Mouse (Mus musculus): ENCODE data around the gene Gpr27. TPM values are rescaled to one million over a fixed set of nuclear protein-coding genes. Genes with fewer than 3 reads are reported as not detected.

Gpr27 gene
- polyA plus RNA-seq, 1 experiment from 2014 or later, result 4.6 TPM

DNA sequence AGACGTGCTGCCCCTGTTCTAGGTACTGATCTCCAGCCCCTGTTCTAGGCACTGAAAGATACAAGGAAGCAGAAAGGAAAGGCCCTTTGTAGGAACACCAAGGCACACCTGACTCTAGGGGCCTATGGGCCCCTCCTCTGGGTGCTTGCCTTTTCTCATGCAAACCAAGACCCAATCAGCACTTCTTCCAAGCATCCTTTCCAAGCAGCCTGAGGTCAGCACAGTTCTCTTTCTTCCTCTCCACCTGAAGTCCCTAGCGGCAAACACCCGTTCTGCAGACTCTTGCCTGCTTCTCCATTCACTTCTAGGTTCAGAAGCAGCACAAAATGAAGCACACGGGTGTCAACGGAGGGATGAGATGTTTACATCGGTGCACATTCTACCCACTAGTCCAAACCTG is 22.7 kb downstream of the Gpr27 start:
- H3K4me2 ChIP-seq (ENCODE audit: low read depth, low read length), result no peak overlapping the region
- no peaks in the 10 kb centered on the region for H3K4me1 ChIP-seq (ENCODE audit: control insufficient read depth, insufficient read depth, low read length)
- DNase-seq (ENCODE audit: low spot score) (no peak), ATAC-seq (replicated peaks; ENCODE audit: insufficient number of reproducible peaks, low FRiP score, low TSS enrichment, low read depth) (no peak)
- H3K4me3 ChIP-seq (ENCODE audit: low read depth, low read length), result no peak overlapping the region
- no peaks in the 10 kb centered on the region for H3K36me3 ChIP-seq (replicated peaks; ENCODE audit: control insufficient read depth, insufficient read depth, low read depth, low read length)
- H3K27ac ChIP-seq (replicated peaks; ENCODE audit: low read depth, low read length), result no peak overlapping the region
- no peaks in the 10 kb centered on the region for H3K9me3 ChIP-seq (replicated peaks; ENCODE audit: control insufficient read depth, low read length)
- H3K27me3 ChIP-seq (ENCODE audit: control insufficient read depth, insufficient read depth, low read length), result no peaks in the 10 kb centered on the region; the same call in 1 of the 2 replicates
- 60% methylated on average over 6 of the region's 6 CpGs for WGBS
- H3K9ac ChIP-seq (replicated peaks; ENCODE audit: low read length), result no peak overlapping the region

DNA sequence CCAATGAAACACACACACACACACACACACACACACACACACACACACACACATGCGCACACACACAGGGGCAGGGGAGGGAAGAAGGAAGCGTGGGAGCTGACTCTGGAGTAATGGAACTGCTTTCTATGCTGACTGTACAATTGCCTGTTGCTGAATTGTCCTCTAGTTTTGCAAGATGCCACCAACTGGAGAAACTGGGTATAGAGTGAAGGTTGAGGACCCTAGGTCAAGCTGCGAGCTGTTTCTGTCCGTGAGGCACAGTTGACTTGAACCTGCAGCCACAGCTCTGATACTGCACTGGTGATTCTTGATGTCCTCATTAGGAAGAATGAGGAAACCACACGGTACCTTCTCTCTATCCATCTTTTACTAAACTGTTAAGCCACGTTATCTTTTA is 23.4 kb downstream of the Gpr27 start:
- 69% methylated on average over 6 of the region's 6 CpGs for WGBS
- DNase-seq (ENCODE audit: low spot score), result no peak

DNA sequence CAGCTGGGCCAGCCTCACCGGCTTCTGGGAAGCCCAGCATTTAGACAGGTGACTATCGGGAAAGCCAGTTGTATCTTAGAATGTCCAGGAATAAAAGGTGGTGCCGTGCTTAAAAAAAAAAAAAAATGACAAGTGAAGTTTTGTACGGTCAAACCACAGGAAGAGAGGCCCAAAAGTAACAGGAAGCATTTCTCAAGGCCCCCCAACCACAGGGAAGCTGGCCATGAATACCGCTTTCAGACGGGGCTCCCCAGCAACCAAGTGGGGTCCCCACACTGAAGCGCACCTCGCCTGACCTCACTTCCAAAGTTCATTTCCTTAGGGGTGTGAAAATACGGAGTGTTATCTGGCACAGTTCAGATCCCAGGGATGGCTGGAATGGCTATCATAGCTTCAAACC is 28.6 kb downstream of the Gpr27 start:
- Histone ChIP-seq H3K4me2 (ENCODE audit: low read depth, low read length) (no peak overlapping the region), H3K36me3 (replicated peaks; ENCODE audit: control insufficient read depth, insufficient read depth, low read depth, low read length) (no peaks in the 10 kb centered on the region), H3K4me1 (ENCODE audit: control insufficient read depth, insufficient read depth, low read length) (peaks cover 5% of the 10 kb centered on the region), H3K9ac (replicated peaks; ENCODE audit: low read length) (no peak overlapping the region), H3K4me3 (ENCODE audit: low read depth, low read length) (no peak overlapping the region), H3K27me3 (ENCODE audit: control insufficient read depth, insufficient read depth, low read length) (peaks cover 9% of the 10 kb centered on the region), H3K9me3 (replicated peaks; ENCODE audit: control insufficient read depth, low read length) (no peaks in the 10 kb centered on the region), H3K27ac (replicated peaks; ENCODE audit: low read depth, low read length) (no peak overlapping the region)
- ATAC-seq (replicated peaks; ENCODE audit: insufficient number of reproducible peaks, low FRiP score, low TSS enrichment, low read depth), result no peak
- DNase-seq (ENCODE audit: low spot score), result no peak
- WGBS, result 85% methylated on average over 9 of the region's 9 CpGs

More for the DNA sequence above, 23.4 kb downstream of the Gpr27 start:
- Histone ChIP-seq H3K9me3 (replicated peaks; ENCODE audit: control insufficient read depth, low read length) (no peaks in the 10 kb centered on the region), H3K36me3 (replicated peaks; ENCODE audit: control insufficient read depth, insufficient read depth, low read depth, low read length) (no peaks in the 10 kb centered on the region), H3K4me1 (ENCODE audit: control insufficient read depth, insufficient read depth, low read length) (no peaks in the 10 kb centered on the region), H3K9ac (replicated peaks; ENCODE audit: low read length) (no peak overlapping the region), H3K4me2 (ENCODE audit: low read depth, low read length) (no peak overlapping the region), H3K27me3 (ENCODE audit: control insufficient read depth, insufficient read depth, low read length) (no peaks in the 10 kb centered on the region; the same call in 1 of the 2 replicates), H3K4me3 (ENCODE audit: low read depth, low read length) (no peak overlapping the region), H3K27ac (replicated peaks; ENCODE audit: low read depth, low read length) (no peak overlapping the region)
- no peak for ATAC-seq (replicated peaks; ENCODE audit: insufficient number of reproducible peaks, low FRiP score, low TSS enrichment, low read depth)

DNA sequence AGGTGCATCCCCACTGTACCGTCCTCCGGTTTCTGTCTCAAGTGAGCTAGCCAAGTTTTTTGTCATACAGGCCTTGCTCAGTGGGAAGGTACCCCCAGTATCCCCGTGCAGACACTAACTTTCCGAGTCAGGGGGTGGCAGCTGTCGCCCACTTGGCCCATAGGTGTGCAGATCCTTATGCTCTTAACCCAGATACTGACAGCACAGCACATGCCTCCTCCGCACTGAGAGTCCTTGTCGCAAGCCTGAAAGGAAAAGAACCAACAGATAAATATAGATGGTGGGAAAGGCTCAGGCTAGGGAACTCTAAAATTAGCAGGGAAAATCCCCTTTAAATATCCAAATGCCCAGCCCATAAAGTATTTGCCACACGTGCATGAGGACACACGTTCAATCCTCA is 29.9 kb downstream of the Gpr27 start:
- ATAC-seq (replicated peaks; ENCODE audit: insufficient number of reproducible peaks, low FRiP score, low TSS enrichment, low read depth) (no peak), DNase-seq (ENCODE audit: low spot score) (no peak)
- 82% methylated on average over 9 of the region's 9 CpGs for WGBS
- H3K9me3 ChIP-seq (replicated peaks; ENCODE audit: control insufficient read depth, low read length), result no peaks in the 10 kb centered on the region
- H3K4me3 ChIP-seq (ENCODE audit: low read depth, low read length), result no peak overlapping the region
- no peaks in the 10 kb centered on the region for H3K36me3 ChIP-seq (replicated peaks; ENCODE audit: control insufficient read depth, insufficient read depth, low read depth, low read length)
- peaks cover 19% of the 10 kb centered on the region for H3K27me3 ChIP-seq (ENCODE audit: control insufficient read depth, insufficient read depth, low read length)
- H3K9ac ChIP-seq (replicated peaks; ENCODE audit: low read length), result no peak overlapping the region
- no peak overlapping the region for H3K27ac ChIP-seq (replicated peaks; ENCODE audit: low read depth, low read length)
- H3K4me1 ChIP-seq (ENCODE audit: control insufficient read depth, insufficient read depth, low read length), result peaks cover 12% of the 10 kb centered on the region
- H3K4me2 ChIP-seq (ENCODE audit: low read depth, low read length), result no peak overlapping the region

DNA sequence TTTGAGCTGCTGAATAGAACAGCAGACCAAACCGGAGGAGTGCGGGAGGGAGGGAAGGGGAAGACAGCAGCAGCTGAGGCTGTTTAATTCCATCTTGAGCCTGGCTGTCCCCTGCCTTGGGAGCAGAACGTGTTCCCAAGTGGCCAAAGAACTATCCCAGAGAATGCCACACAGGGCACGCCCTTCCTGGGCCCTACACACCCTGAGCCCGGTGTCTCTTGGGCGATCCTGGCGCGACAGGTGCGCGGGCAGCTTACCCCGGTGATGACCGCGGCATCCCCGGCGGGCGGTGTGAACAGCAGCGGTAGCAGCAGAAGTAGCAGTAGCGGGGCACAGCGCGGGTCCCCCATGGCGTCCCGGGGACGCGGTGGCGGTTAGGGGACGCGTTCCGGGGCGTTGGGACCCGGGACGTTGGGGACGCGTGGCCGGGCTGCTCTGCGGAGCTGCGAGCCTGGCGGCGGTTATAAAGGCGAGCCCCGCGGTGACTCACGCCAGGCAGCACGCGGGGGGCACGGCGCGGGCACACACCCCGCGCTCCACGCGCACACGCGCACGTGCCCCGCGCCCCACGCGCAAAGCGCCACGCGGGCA is 33.6 kb downstream of the Gpr27 start, which contains the start of gene Prok2:
TSS of gene Prok2 (minus strand) at position 422 of the 591 bp plus-strand sequence.
- peaks cover 12% of the 10 kb centered on the region for H3K4me1 ChIP-seq (ENCODE audit: control insufficient read depth, insufficient read depth, low read length)
- no peaks in the 10 kb centered on the region for H3K36me3 ChIP-seq (replicated peaks; ENCODE audit: control insufficient read depth, insufficient read depth, low read depth, low read length)
- DNase-seq (ENCODE audit: low spot score) (peak; percentile 35), ATAC-seq (replicated peaks; ENCODE audit: insufficient number of reproducible peaks, low FRiP score, low TSS enrichment, low read depth) (no peak)
- H3K9ac ChIP-seq (replicated peaks; ENCODE audit: low read length), result peak within 1 kb of the TSS; percentile 51
- under 1% methylated on average over 59 of the region's 61 CpGs for WGBS
- no peak within 1 kb of the TSS for H3K27ac ChIP-seq (replicated peaks; ENCODE audit: low read depth, low read length)
- H3K4me3 ChIP-seq (ENCODE audit: low read depth, low read length), result peak within 1 kb of the TSS; percentile 54
- H3K4me2 ChIP-seq (ENCODE audit: low read depth, low read length), result peak within 1 kb of the TSS; percentile 96
- no peaks in the 10 kb centered on the region for H3K9me3 ChIP-seq (replicated peaks; ENCODE audit: control insufficient read depth, low read length)
- peaks cover 22% of the 10 kb centered on the region for H3K27me3 ChIP-seq (ENCODE audit: control insufficient read depth, insufficient read depth, low read length)

DNA sequence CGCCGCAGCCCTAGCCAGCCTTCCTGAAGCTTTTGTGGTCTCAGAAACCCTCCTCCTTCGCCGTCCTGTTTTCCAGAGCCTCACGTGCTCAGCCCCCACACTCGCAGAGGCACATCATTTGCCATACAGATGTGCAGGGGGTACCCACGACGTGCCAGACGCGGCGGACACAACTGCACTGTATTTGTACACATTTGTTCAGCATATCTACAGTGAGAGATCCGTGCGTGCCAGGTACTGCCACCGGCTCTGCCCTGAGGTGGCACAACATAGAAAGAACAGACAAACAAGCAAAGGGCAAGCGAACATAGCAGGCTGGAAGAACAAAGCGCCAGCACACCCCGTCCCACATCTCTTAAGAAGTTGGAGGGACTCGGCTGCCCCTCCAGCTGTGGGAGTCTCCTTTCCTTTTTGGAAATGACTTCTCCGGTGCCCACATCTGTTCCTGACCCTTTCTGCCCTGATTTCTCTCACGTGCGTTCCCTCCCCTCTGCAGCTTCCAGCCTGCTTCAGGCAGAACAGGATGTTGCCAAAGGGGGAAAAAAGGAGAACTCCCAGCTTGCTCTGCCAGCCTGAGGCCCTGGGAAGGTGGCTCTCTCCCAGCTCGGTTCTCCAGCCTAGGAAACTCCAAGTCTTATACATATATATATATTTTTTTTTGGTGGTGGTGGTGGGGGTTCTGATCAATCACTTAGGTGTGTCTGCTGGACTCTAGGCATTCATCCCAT is 34.3 kb downstream of the Gpr27 start:
- peak overlapping the region; percentile 96 for H3K4me2 ChIP-seq (ENCODE audit: low read depth, low read length)
- H3K4me1 ChIP-seq (ENCODE audit: control insufficient read depth, insufficient read depth, low read length), result peaks cover 12% of the 10 kb centered on the region
- ATAC-seq (replicated peaks; ENCODE audit: insufficient number of reproducible peaks, low FRiP score, low TSS enrichment, low read depth) (no peak), DNase-seq (ENCODE audit: low spot score) (peak; percentile 16)
- H3K4me3 ChIP-seq (ENCODE audit: low read depth, low read length), result peak overlapping the region; percentile 54
- peaks cover 22% of the 10 kb centered on the region for H3K27me3 ChIP-seq (ENCODE audit: control insufficient read depth, insufficient read depth, low read length)
- H3K9ac ChIP-seq (replicated peaks; ENCODE audit: low read length), result peak overlapping the region; percentile 51
- H3K36me3 ChIP-seq (replicated peaks; ENCODE audit: control insufficient read depth, insufficient read depth, low read depth, low read length), result no peaks in the 10 kb centered on the region
- no peak overlapping the region for H3K27ac ChIP-seq (replicated peaks; ENCODE audit: low read depth, low read length)
- no peaks in the 10 kb centered on the region for H3K9me3 ChIP-seq (replicated peaks; ENCODE audit: control insufficient read depth, low read length)
- 2% methylated on average over 22 of the region's 22 CpGs for WGBS

DNA sequence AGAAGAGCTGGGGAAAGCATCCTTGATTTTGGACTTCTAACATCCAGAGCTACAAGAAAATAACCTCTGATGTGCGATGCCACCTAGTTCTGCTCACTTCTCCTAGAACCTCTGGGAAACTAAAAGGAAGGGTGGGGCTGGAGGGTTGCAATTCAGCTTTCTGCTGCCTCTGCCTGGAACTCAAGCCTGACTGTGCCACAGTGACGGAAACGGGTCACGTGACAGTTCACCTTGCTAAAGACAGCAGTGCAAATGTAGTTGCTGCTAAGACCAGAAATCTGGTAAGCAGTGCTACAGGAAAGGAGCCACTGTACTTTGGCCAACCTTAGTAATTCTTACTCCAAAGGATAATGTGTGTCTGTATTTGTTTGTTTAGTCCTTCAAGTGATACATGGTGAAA is 37.4 kb downstream of the Gpr27 start:
- 87% methylated on average over 4 of the region's 4 CpGs for WGBS
- H3K4me3 ChIP-seq (ENCODE audit: low read depth, low read length), result no peak overlapping the region
- no peak overlapping the region for H3K4me2 ChIP-seq (ENCODE audit: low read depth, low read length)
- no peak for DNase-seq (ENCODE audit: low spot score)
- no peak overlapping the region for H3K27ac ChIP-seq (replicated peaks; ENCODE audit: low read depth, low read length)
- peaks cover 22% of the 10 kb centered on the region for H3K27me3 ChIP-seq (ENCODE audit: control insufficient read depth, insufficient read depth, low read length)
- H3K9me3 ChIP-seq (replicated peaks; ENCODE audit: control insufficient read depth, low read length), result no peaks in the 10 kb centered on the region
- ATAC-seq (replicated peaks; ENCODE audit: insufficient number of reproducible peaks, low FRiP score, low TSS enrichment, low read depth), result no peak
- H3K4me1 ChIP-seq (ENCODE audit: control insufficient read depth, insufficient read depth, low read length), result peaks cover 12% of the 10 kb centered on the region
- H3K36me3 ChIP-seq (replicated peaks; ENCODE audit: control insufficient read depth, insufficient read depth, low read depth, low read length), result no peaks in the 10 kb centered on the region
- H3K9ac ChIP-seq (replicated peaks; ENCODE audit: low read length), result no peak overlapping the region

DNA sequence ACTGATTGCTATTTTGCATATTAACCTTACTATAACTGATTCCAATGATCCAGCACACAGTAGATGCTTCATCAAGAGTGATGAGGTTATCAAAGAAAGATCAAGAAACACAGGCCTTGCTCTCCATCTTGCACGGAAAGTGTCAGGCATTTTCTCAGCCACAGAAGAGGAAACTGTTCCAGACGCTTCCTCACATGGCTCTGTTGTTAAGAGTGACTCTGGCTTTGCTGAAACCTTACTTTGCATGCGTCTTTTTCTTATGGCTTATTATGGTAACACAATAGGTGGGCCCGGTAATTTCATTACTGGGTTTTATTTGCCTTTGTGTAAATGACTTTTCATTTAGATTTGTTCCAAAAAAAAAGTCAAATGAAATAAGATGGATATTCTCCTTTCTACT is 39.4 kb downstream of the Gpr27 start:
- no peaks in the 10 kb centered on the region for H3K9me3 ChIP-seq (replicated peaks; ENCODE audit: control insufficient read depth, low read length)
- no peak overlapping the region for H3K27ac ChIP-seq (replicated peaks; ENCODE audit: low read depth, low read length)
- no peaks in the 10 kb centered on the region for H3K4me1 ChIP-seq (ENCODE audit: control insufficient read depth, insufficient read depth, low read length)
- WGBS, result 82% methylated on average over 4 of the region's 4 CpGs
- H3K4me2 ChIP-seq (ENCODE audit: low read depth, low read length), result no peak overlapping the region
- no peak overlapping the region for H3K9ac ChIP-seq (replicated peaks; ENCODE audit: low read length)
- H3K36me3 ChIP-seq (replicated peaks; ENCODE audit: control insufficient read depth, insufficient read depth, low read depth, low read length), result no peaks in the 10 kb centered on the region
- DNase-seq (ENCODE audit: low spot score) (no peak), ATAC-seq (replicated peaks; ENCODE audit: insufficient number of reproducible peaks, low FRiP score, low TSS enrichment, low read depth) (no peak)
- no peak overlapping the region for H3K4me3 ChIP-seq (ENCODE audit: low read depth, low read length)
- peaks cover 6% of the 10 kb centered on the region; the same call in 1 of the 2 replicates for H3K27me3 ChIP-seq (ENCODE audit: control insufficient read depth, insufficient read depth, low read length)
